Mouse (Mus musculus) brain, embryonic 14.5 days (tissue): ENCODE data around the gene 4930438A08Rik.

Experiments
- CTCF ChIP-seq: fragments of 200-500 bp; IDR thresholded peaks from 2 replicates; pipeline ENCODE4 v1.5.1; 2012; ENCODE audit warnings: inconsistent platforms, mild to moderate bottlenecking, moderate library complexity, borderline replicate concordance; ENCODE audit not compliant: insufficient read depth, insufficient read length; ENCODE audit errors: extremely low read depth
- POLR2A ChIP-seq: fragments of 200-500 bp; IDR thresholded peaks from 2 replicates; pipeline ENCODE4 v1.6.1; 2012; ENCODE audit warnings: mild to moderate bottlenecking, inconsistent platforms, borderline replicate concordance; ENCODE audit not compliant: poor library complexity, insufficient read depth, insufficient read length, severe bottlenecking; ENCODE audit errors: extremely low read depth

GRCm38 (mm10) chr11:58260156-58260555 is 14.4 kb upstream of the 4930438A08Rik start:
- TF ChIP-seq POLR2A (no peak), CTCF (no peak)
